Mouse (Mus musculus): ENCODE measurements at regions not wholly inside any gene's neighbourhood (a gene's known extent, or its start where the extent isn't known, plus 50 kb on each side); places are given as distances from the start of the nearest gene placed in this dataset.

DNA sequence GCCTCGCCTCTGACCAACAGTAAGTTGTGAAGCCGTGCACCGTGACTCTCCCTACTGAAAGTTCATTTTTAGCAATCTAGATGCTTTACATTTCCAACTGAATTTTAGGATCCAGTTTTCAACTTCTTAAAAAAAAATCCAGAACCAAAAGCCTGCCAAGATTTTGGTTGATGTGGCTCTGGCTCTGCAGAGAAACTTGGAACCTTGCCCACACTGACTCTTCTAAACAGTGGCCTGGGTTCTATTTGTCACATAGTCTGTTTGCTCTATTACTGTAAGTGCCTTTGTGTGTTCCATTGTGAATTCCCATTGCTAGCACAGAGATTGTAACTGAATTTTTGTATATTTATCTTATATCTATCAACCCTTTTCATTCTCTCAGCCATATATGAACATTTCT lies 140.8 kb downstream of the Thbs2 start:
- no peak for TF ChIP-seq CTCF (IDR thresholded peaks at IDR 0.05; ENCODE audit: low read depth)
- H3K27me3 ChIP-seq (ENCODE audit: insufficient read depth, low read length), result no peaks in the 10 kb centered on the region
- no peak overlapping the region for H3K9ac ChIP-seq
- DNase-seq (peak; percentile 8), ATAC-seq (no peak)
- 58% methylated on average over 3 of the region's 3 CpGs for WGBS
- no peaks in the 10 kb centered on the region for H3K36me3 ChIP-seq (ENCODE audit: insufficient read depth)
- no peaks in the 10 kb centered on the region for H3K4me1 ChIP-seq (ENCODE audit: insufficient read depth)
- H3K9me3 ChIP-seq (ENCODE audit: low read length), result no peaks in the 10 kb centered on the region
- no peak overlapping the region for H3K4me3 ChIP-seq (ENCODE audit: low read depth, low read length)
- H3K4me2 ChIP-seq (ENCODE audit: low read depth), result no peak overlapping the region
- H3K27ac ChIP-seq (ENCODE audit: low read depth, low read length), result no peak overlapping the region

DNA sequence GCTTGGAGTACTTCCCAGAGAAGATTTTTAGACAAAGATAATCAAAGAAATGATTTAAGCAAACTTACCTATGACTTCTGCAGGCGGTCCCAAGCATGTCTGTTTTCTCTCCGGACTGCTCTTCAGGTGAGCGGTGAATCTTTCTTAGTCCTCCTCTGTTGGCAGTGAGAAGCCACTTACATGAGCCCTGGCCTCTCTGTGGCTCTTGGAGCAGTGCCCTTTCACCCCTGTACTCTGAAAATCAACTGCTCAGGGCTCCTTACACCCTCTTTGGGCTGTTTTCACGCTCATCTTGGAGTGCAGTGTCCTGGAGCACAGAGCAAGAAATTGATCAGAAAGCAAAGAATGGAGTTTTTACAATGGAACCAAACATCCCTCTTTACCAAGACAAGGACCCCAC lies 142.0 kb downstream of the Thbs2 start:
- no peaks in the 10 kb centered on the region for H3K36me3 ChIP-seq (ENCODE audit: insufficient read depth)
- 88% methylated on average over 4 of the region's 4 CpGs for WGBS
- no peak for TF ChIP-seq CTCF (IDR thresholded peaks at IDR 0.05; ENCODE audit: low read depth)
- no peaks in the 10 kb centered on the region for H3K27me3 ChIP-seq (ENCODE audit: insufficient read depth, low read length)
- H3K9ac ChIP-seq, result no peak overlapping the region
- H3K4me3 ChIP-seq (ENCODE audit: low read depth, low read length), result no peak overlapping the region
- H3K9me3 ChIP-seq (ENCODE audit: low read length), result no peaks in the 10 kb centered on the region
- no peak overlapping the region for H3K4me2 ChIP-seq (ENCODE audit: low read depth)
- H3K4me1 ChIP-seq (ENCODE audit: insufficient read depth), result no peaks in the 10 kb centered on the region
- no peak overlapping the region for H3K27ac ChIP-seq (ENCODE audit: low read depth, low read length)
- ATAC-seq (no peak), DNase-seq (no peak)

DNA sequence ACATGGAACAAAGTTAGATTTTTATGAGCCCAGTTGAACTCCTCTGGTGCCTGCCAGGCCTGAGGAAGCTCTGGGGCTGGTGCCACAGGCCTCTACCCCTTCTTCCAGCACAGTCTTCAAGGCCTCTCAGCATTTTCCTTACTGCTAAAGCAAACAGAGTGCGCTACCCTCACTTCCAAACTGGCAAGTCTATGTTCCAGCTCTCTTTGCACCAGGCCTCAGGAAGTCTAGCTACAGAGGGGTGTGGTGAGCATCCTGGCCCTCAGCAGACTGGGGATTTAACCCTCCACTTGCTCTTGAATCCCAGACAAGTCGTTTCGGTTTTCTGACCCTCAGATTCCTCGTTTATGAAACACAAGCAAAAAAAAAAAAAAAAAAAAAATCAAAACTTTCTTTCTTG lies 142.4 kb downstream of the Thbs2 start:
- TF ChIP-seq CTCF (IDR thresholded peaks at IDR 0.05; ENCODE audit: low read depth), result no peak
- ATAC-seq, result no peak
- Histone ChIP-seq H3K27ac (ENCODE audit: low read depth, low read length) (no peak overlapping the region), H3K36me3 (ENCODE audit: insufficient read depth) (no peaks in the 10 kb centered on the region), H3K9me3 (ENCODE audit: low read length) (no peaks in the 10 kb centered on the region), H3K4me2 (ENCODE audit: low read depth) (no peak overlapping the region), H3K9ac (no peak overlapping the region), H3K4me3 (ENCODE audit: low read depth, low read length) (no peak overlapping the region), H3K27me3 (ENCODE audit: insufficient read depth, low read length) (no peaks in the 10 kb centered on the region), H3K4me1 (ENCODE audit: insufficient read depth) (no peaks in the 10 kb centered on the region)
- 59% methylated on average over 4 of the region's 4 CpGs for WGBS
- DNase-seq, result no peak

DNA sequence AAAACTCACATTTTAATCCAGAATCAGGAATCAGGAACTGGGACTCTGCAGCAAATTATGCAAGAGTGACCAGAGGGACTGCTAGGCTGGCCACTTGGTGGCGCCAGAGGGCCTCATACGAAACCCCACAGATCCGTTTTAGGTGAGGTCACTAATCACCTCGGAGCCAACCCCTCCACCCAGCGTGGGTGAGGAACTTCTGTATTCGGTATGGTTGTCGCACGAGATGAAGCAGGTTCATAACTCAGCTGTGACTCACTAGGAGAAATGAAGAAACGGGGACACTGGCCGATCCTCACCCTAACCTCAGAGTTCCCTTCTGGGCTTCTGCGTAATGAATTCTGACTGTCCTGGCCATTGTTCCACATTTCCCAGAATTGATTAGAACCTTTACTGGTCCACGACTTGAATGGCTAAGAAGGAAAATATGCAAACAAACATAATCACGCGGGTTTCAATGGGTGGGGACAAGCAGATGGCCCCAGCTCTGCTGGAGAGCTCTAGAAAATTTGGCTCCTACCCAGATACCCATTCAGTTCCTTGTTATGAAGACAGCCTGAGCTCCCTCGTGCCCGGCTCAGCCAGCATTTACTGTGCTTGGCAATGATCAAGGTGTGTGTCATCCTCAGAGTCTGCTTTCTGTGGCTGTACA lies 148.1 kb downstream of the Thbs2 start:
- Histone ChIP-seq H3K4me3 (ENCODE audit: low read depth, low read length) (no peak overlapping the region), H3K9ac (no peak overlapping the region), H3K27me3 (ENCODE audit: insufficient read depth, low read length) (no peaks in the 10 kb centered on the region), H3K4me2 (ENCODE audit: low read depth) (peak overlapping the region; percentile 29), H3K27ac (ENCODE audit: low read depth, low read length) (no peak overlapping the region), H3K4me1 (ENCODE audit: insufficient read depth) (no peaks in the 10 kb centered on the region), H3K36me3 (ENCODE audit: insufficient read depth) (no peaks in the 10 kb centered on the region), H3K9me3 (ENCODE audit: low read length) (no peaks in the 10 kb centered on the region)
- peak; percentile 74 for TF ChIP-seq CTCF (IDR thresholded peaks at IDR 0.05; ENCODE audit: low read depth)
- peak; percentile 62 for ATAC-seq
- WGBS, result 24% methylated on average over 16 of the region's 16 CpGs
- DNase-seq, result peak; percentile 77

- Histone ChIP-seq H3K4me1 (ENCODE audit: insufficient read depth) (no peaks in the 10 kb centered on the region), H3K9me3 (ENCODE audit: low read length) (no peaks in the 10 kb centered on the region), H3K4me2 (ENCODE audit: low read depth) (no peak overlapping the region), H3K27me3 (ENCODE audit: insufficient read depth, low read length) (no peaks in the 10 kb centered on the region), H3K4me3 (ENCODE audit: low read depth, low read length) (no peak overlapping the region), H3K36me3 (ENCODE audit: insufficient read depth) (no peaks in the 10 kb centered on the region), H3K27ac (ENCODE audit: low read depth, low read length) (no peak overlapping the region), H3K9ac (no peak overlapping the region)
- DNase-seq, result peak; percentile 67
- TF ChIP-seq CTCF (IDR thresholded peaks at IDR 0.05; ENCODE audit: low read depth), result no peak
- ATAC-seq, result peak; percentile 92
- WGBS, result 40% methylated on average over 4 of the region's 4 CpGs
Measured at GRCm38 (mm10) chr17:14544343-14545002, 149.6 kb downstream of the Thbs2 start.

DNA sequence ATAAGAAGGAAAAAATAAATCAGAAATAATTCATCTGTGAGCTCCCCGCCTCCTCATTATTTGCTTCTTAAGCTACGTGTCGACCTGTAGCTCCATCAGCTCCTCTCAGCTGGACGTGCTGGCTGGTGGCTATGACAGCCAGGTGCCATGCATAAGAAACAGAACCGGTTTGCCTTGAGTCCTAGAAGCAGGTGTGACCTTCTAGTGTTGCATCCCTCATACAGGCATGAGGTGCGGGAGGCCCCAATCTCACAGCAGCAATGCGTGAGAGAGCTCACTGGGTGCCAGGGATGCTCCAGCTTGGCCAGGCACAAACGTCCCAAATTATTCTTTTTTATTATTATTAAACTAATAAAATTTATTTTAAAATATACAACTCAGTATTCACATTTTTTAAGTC lies 153.0 kb downstream of the Thbs2 start:
- no peak overlapping the region for H3K4me3 ChIP-seq (ENCODE audit: low read depth, low read length)
- no peaks in the 10 kb centered on the region for H3K9me3 ChIP-seq (ENCODE audit: low read length)
- 85% methylated on average over 8 of the region's 8 CpGs for WGBS
- H3K27me3 ChIP-seq (ENCODE audit: insufficient read depth, low read length), result no peaks in the 10 kb centered on the region
- TF ChIP-seq CTCF (IDR thresholded peaks at IDR 0.05; ENCODE audit: low read depth), result no peak
- no peak for DNase-seq
- no peak overlapping the region for H3K27ac ChIP-seq (ENCODE audit: low read depth, low read length)
- H3K4me2 ChIP-seq (ENCODE audit: low read depth), result no peak overlapping the region
- H3K36me3 ChIP-seq (ENCODE audit: insufficient read depth), result no peaks in the 10 kb centered on the region
- H3K4me1 ChIP-seq (ENCODE audit: insufficient read depth), result no peaks in the 10 kb centered on the region
- no peak for ATAC-seq
- H3K9ac ChIP-seq, result no peak overlapping the region

GRCm38 (mm10) chr17:14540269-14540975 lies 153.6 kb downstream of the Thbs2 start:
- DNase-seq (no peak), ATAC-seq (no peak)
- no peak overlapping the region for H3K4me2 ChIP-seq (ENCODE audit: low read depth)
- no peak for TF ChIP-seq CTCF (IDR thresholded peaks at IDR 0.05; ENCODE audit: low read depth)
- H3K9me3 ChIP-seq (ENCODE audit: low read length), result no peaks in the 10 kb centered on the region
- H3K36me3 ChIP-seq (ENCODE audit: insufficient read depth), result no peaks in the 10 kb centered on the region
- no peak overlapping the region for H3K4me3 ChIP-seq (ENCODE audit: low read depth, low read length)
- WGBS, result 87% methylated on average over 5 of the region's 5 CpGs
- no peak overlapping the region for H3K27ac ChIP-seq (ENCODE audit: low read depth, low read length)
- no peaks in the 10 kb centered on the region for H3K27me3 ChIP-seq (ENCODE audit: insufficient read depth, low read length)
- no peaks in the 10 kb centered on the region for H3K4me1 ChIP-seq (ENCODE audit: insufficient read depth)
- H3K9ac ChIP-seq, result no peak overlapping the region
